Mouse (Mus musculus): Measurements from ENCODE around the gene Ugt2b34. TPM values are rescaled to one million over a fixed set of nuclear protein-coding genes. Genes with fewer than 3 reads are reported as not detected.

The Ugt2b34 gene
- not detected for polyA plus RNA-seq (2017; shearing (Covaris generic))

GRCm38 (mm10) chr5:86906758-86907157 is at the start of gene Ugt2b34:
TSS of gene Ugt2b34 (minus strand) at chr5:86906937.

GRCm38 (mm10) chr5:86926426-86926825 is 19.7 kb upstream of the Ugt2b34 start, which contains the start of gene Ugt2b1:
TSS of gene Ugt2b1 (minus strand) at chr5:86926530.

Other genes with a start within 250 kb of the Ugt2b34 start
- gene Tmprss11b, start 230.6 kb downstream of the Ugt2b34 start, polyA plus RNA-seq (2017; shearing (Covaris generic)) = not detected
- 0.14 TPM for gene Tmprss11e, start 161.1 kb downstream of the Ugt2b34 start, polyA plus RNA-seq (2017; shearing (Covaris generic))
- 148 TPM for gene Ythdc1, start 102.7 kb downstream of the Ugt2b34 start, polyA plus RNA-seq (2017; shearing (Covaris generic))
- not detected for gene Ugt2b1, start 19.6 kb upstream of the Ugt2b34 start, polyA plus RNA-seq (2017; shearing (Covaris generic))
- gene Ugt2b35, start 93.9 kb upstream of the Ugt2b34 start, polyA plus RNA-seq (2017; shearing (Covaris generic)) = not detected
- gene Ugt2b36, start 185.6 kb upstream of the Ugt2b34 start, polyA plus RNA-seq (2017; shearing (Covaris generic)) = 0.44 TPM
- not detected for gene Ugt2b5, start 233.4 kb upstream of the Ugt2b34 start, polyA plus RNA-seq (2017; shearing (Covaris generic))